Mouse (Mus musculus) layer of hippocampus, adult 18-20 months (tissue): ENCODE results near the gene Gpr82. TPM values are rescaled to one million over a fixed set of nuclear protein-coding genes. Genes with fewer than 3 reads are reported as not detected.

ENCODE experiments used
- DNase-seq, 2 experiments: peaks; one replicate each; pipeline ENCODE4 v3.0.0; 2022; ENCODE audit warnings: low spot score in 2 of 2
- microRNA-seq, 2 experiments: library from miRNA; unstranded; fragments of <30 nt; microRNA quantifications; one replicate each; pipeline ENCODE4 v1.2.0; 2021
- total RNA-seq, 2 experiments: library from RNA; stranded (reverse); gene quantifications; 2 replicates each; pipeline ENCODE4 v1.2.3; 2021

The Gpr82 gene
- total RNA-seq, 2 experiments from 2014 or later = not detected

GRCm38 (mm10) chrX:13691865-13692264 is 30.7 kb downstream of the Gpr82 start:
- no peak for DNase-seq

GRCm38 (mm10) chrX:13700681-13701080 is 39.5 kb downstream of the Gpr82 start:
- no peak for DNase-seq

GRCm38 (mm10) chrX:13705051-13705450 is 43.9 kb downstream of the Gpr82 start:
- no peak for DNase-seq

GRCm38 (mm10) chrX:13710174-13710573 is 49.0 kb downstream of the Gpr82 start:
- DNase-seq = peak; percentile 14 to 74

Small RNA genes within 50 kb of the gene (microRNA-seq; reads per million reads assigned to microRNA genes)
- gene Gm25246 = 0 reads per million in 2 experiments

Other genes starting within 250 kb of the Gpr82 start
- gene Nyx, start 195.3 kb upstream of the Gpr82 start, total RNA-seq = under 1 TPM; 0.62 to 0.76 TPM
- gene Gpr34, start 29.3 kb upstream of the Gpr82 start, total RNA-seq = 10 to 100 TPM in 1 of 2 experiments, 1 to 10 TPM in 1; 9.2 to 22.3 TPM
- gene Cask, start 190.0 kb downstream of the Gpr82 start, total RNA-seq = 10 to 100 TPM; 70.0 to 73.2 TPM